Mouse (Mus musculus) spleen, adult 2 months (tissue): Measurements from ENCODE around the gene Anapc15.

ENCODE experiments used
- CTCF ChIP-seq: fragments of 200-500 bp; IDR thresholded peaks from 2 replicates; pipeline ENCODE4 v1.5.1; 2011; ENCODE audit warnings: mild to moderate bottlenecking, inconsistent platforms; ENCODE audit not compliant: insufficient read depth, insufficient read length, insufficient replicate concordance; ENCODE audit errors: extremely low read depth
- POLR2A ChIP-seq: fragments of 200-500 bp; IDR thresholded peaks from 2 replicates; pipeline ENCODE4 v1.6.1; 2011; ENCODE audit warnings: low read depth, low read length, inconsistent platforms

- TF ChIP-seq POLR2A: no peak
- no peak for TF ChIP-seq CTCF
Measured at GRCm38 (mm10) chr7:101938348-101938747, 74.8 kb downstream of the Anapc15 start.
